Mouse (Mus musculus) lung, adult 2 months (tissue): ENCODE data around the gene Polr3gl.

Experiments used
- CTCF ChIP-seq: fragments of 200-500 bp; IDR thresholded peaks from 2 replicates; pipeline ENCODE4 v1.5.1; 2011; ENCODE audit warnings: mild to moderate bottlenecking, low read length, control low read depth; ENCODE audit not compliant: insufficient read depth
- POLR2A ChIP-seq: fragments of 200-500 bp; IDR thresholded peaks from 2 replicates; pipeline ENCODE4 v1.6.1; 2011; ENCODE audit warnings: low read depth, mild to moderate bottlenecking, control low read depth, low read length, borderline replicate concordance; ENCODE audit errors: extremely low read depth

GRCm38 (mm10) chr3:96548824-96549223 lies 45.2 kb downstream of the Polr3gl start:
- no peak for TF ChIP-seq CTCF
- TF ChIP-seq POLR2A = no peak
